Mouse (Mus musculus) hindbrain, embryonic 13.5 days (tissue): Measurements from ENCODE around the gene Hipk1. TPM values are rescaled to one million over a fixed set of nuclear protein-coding genes. Genes with fewer than 3 reads are reported as not detected.

Experiments
- ATAC-seq: fragments of 200-750 bp; cut with Nextera tagmentation; 2 replicates; pipeline ENCODE4 v1.8.0; 2017; ENCODE audit warnings: moderate TSS enrichment; ENCODE audit not compliant: low FRiP score
- H3K27ac ChIP-seq: fragments of 300-500 bp; sonication (generic); 2 replicates; pipeline ENCODE4 v1.5.1; 2015; ENCODE audit warnings: inconsistent platforms, mild to moderate bottlenecking, moderate library complexity
- H3K27me3 ChIP-seq: fragments of 300-500 bp; sonication (generic); 2 replicates; pipeline ENCODE4 v1.6.1; 2015; ENCODE audit warnings: mild to moderate bottlenecking, inconsistent platforms
- H3K36me3 ChIP-seq: fragments of 300-500 bp; sonication (generic); 2 replicates; pipeline ENCODE4 v1.6.1; 2015; ENCODE audit warnings: mild to moderate bottlenecking, inconsistent platforms
- H3K4me1 ChIP-seq: fragments of 300-500 bp; sonication (generic); replicated peaks from 2 replicates; pipeline ENCODE4 v1.6.1; 2015; ENCODE audit warnings: inconsistent platforms
- H3K4me2 ChIP-seq: fragments of 300-500 bp; sonication (generic); 2 replicates; pipeline ENCODE4 v1.6.1; 2015; ENCODE audit warnings: inconsistent platforms, mild to moderate bottlenecking, moderate library complexity
- H3K4me3 ChIP-seq: fragments of 300-500 bp; sonication (generic); 2 replicates; pipeline ENCODE4 v1.5.1; 2015; ENCODE audit warnings: mild to moderate bottlenecking, inconsistent platforms
- H3K9ac ChIP-seq: fragments of 300-500 bp; sonication (generic); 2 replicates; pipeline ENCODE4 v1.6.1; 2015; ENCODE audit warnings: mild to moderate bottlenecking, inconsistent platforms
- H3K9me3 ChIP-seq: fragments of 300-500 bp; sonication (generic); 2 replicates; pipeline ENCODE4 v1.6.1; 2016; ENCODE audit warnings: inconsistent platforms
- WGBS: fragments of 180-500 bp; shearing (Covaris S2); methylation state at CpG from one replicate; pipeline ENCODE4 v1.1.7; 2015; 5-methylcytosine and 5-hydroxymethylcytosine counted together
- polyA plus RNA-seq: library from polyadenylated mRNA; unstranded; fragments of >200 nt; fragmentation: Nextera tagmentation; extraction: Ambion mirVana; gene quantifications from 2 replicates; pipeline ENCODE4 v1.2.1, GENCODE M21; 2015

Gene Hipk1
- polyA plus RNA-seq, 1 experiment from 2014 or later = 13.3 TPM

DNA sequence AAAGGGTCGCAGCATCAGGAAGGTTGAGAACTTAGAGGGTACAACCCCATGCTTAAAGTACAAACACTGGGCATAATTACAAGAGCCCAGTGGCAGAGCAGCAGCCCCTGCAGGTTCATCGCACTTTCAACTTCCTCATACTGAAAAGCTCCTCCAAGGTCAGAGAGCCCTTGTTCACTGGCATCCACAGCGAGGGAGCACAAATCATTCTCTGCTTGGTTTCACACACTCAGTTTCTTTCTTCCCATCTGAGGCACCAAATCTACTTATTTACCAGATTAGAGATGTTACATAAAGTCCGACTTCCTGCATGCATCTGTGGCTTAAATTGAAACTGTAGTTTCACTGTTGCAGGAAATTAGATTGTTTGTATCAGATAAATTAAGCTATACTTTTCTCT is 18.5 kb downstream of the Hipk1 start:
- no peak for ATAC-seq
- no peak overlapping the region for H3K4me3 ChIP-seq
- H3K4me1 ChIP-seq = peaks cover 11% of the 10 kb centered on the region; the same call in 1 of the 2 replicates
- H3K4me2 ChIP-seq = no peak overlapping the region
- no peak overlapping the region for H3K27ac ChIP-seq
- H3K9me3 ChIP-seq = no peaks in the 10 kb centered on the region
- peaks cover 28% of the 10 kb centered on the region for H3K36me3 ChIP-seq
- H3K9ac ChIP-seq = no peak overlapping the region
- WGBS = 84% methylated on average over 4 of the region's 4 CpGs
- no peaks in the 10 kb centered on the region for H3K27me3 ChIP-seq

DNA sequence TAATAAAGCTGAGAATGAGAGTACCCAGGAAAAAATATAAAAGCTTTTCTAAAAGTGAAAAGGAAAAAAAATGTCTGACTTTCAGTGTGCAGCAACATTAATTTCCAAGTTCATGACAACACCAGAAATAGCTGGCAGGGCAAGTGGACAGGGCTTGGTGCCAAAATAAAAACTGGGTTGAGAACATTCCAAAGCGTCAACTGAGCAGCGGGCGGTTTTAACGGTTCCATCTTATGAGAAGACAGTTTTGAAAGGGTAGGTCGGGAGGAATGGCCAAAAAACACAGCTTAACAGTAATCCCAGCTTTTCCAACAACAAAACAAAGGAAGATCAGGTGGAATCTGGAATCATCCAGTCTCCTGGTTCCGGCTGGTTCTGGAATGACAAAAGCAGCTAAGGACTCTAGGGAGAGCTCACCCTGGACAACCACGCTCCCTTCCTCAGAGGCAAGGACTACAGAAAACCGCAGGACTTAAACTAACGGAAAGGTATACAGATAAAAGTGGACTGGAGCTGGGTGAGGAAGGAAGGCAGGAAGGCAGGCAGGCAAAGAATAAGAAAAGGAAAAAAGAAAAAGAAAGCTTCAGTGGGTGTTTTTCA is 19.7 kb downstream of the Hipk1 start:
- ATAC-seq = no peak
- 81% methylated on average over 9 of the region's 9 CpGs for whole genome bisulfite sequencing
- H3K27ac ChIP-seq = no peak overlapping the region

DNA sequence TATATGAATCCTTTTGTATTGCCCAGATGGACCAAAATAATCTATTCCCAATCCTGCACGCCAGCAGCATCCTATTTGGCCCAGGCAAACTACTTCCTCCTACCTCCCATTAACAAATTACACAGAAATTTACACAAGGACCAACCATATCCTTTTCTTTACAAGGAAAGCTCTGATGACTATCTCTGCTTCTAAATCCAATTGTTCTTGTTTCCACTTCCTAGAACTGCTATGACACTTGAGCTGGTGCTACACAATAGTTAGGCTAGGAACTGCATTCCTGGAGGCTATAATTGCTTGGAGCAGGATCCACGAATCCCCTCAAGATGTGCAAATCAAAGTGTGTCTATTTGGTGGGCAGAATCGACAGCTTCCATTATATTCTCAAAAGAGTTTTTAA is 24.6 kb downstream of the Hipk1 start:
- ATAC-seq = no peak
- Histone ChIP-seq H3K4me2 (no peak overlapping the region), H3K9me3 (no peaks in the 10 kb centered on the region), H3K9ac (no peak overlapping the region), H3K27ac (no peak overlapping the region), H3K4me1 (peaks cover 3% of the 10 kb centered on the region; the same call in 1 of the 2 replicates), H3K27me3 (no peaks in the 10 kb centered on the region), H3K36me3 (peaks cover 28% of the 10 kb centered on the region), H3K4me3 (no peak overlapping the region)
- 79% methylated on average over 3 of the region's 3 CpGs for WGBS

More for the DNA sequence above, 19.7 kb downstream of the Hipk1 start:
- Histone ChIP-seq H3K9me3 (no peaks in the 10 kb centered on the region), H3K9ac (no peak overlapping the region), H3K4me2 (no peak overlapping the region), H3K4me3 (no peak overlapping the region), H3K36me3 (peaks cover 18% of the 10 kb centered on the region), H3K27me3 (no peaks in the 10 kb centered on the region), H3K4me1 (peaks cover 11% of the 10 kb centered on the region; the same call in 1 of the 2 replicates)

DNA sequence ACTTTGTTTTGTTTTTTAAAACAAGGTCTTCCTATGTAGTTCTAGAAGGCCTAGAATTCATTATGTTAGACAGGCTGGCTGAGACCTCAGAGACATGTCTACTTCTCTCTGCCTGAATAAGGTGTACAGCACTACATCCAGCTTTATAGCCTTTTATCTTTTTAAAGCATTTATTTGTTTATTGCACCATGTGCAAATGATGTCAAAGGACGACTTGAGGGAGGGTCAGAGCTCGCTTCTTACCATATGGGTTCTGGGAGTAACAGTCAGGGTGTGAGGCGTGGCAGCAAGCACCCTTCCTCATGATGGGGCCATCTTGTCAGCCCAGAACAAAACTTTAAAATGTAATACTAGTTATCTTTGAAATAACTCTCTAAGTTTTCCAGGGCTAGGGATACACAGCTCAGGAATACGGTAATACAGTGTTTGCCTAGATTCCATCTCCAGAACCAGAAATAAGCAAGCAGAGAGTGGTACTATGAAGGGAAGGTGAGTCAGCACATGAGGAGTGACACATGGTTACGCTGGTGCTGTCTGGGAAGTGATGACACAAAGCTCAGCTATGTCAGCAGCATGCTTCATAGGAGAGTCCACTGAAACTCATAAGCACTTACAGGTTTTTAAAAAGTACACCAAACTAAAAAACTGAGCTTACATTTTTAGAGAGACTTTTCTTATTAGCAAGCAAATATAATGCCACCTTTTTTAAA is 31.9 kb downstream of the Hipk1 start:
- Histone ChIP-seq H3K9me3 (no peaks in the 10 kb centered on the region), H3K4me3 (no peak overlapping the region), H3K4me1 (no peaks in the 10 kb centered on the region), H3K27me3 (no peaks in the 10 kb centered on the region), H3K4me2 (no peak overlapping the region), H3K9ac (no peak overlapping the region), H3K36me3 (peaks cover 69% of the 10 kb centered on the region), H3K27ac (no peak overlapping the region)
- no peak for ATAC-seq
- 90% methylated on average over 5 of the region's 5 CpGs for WGBS

DNA sequence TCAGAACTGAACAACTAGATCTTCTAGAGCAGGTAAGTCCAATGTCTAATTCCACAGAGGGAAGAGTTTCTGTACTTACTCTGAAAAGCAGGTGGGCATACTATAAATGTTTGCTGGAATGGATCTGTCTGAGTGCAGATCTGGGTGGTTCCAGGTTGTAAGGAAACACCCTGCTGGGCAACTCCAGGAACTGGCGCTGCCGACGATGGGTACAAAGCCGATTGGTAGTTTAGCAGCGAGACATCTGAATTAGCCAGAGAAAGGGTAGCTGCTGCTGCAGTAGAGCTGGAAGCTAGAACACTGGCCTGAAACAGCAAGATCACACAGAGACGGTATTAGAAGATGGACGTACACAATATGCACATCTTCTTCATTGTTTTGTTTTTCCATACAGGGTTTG is 32.9 kb downstream of the Hipk1 start:
- WGBS = 83% methylated on average over 7 of the region's 7 CpGs
- Histone ChIP-seq H3K9me3 (no peaks in the 10 kb centered on the region), H3K4me3 (no peak overlapping the region), H3K9ac (no peak overlapping the region), H3K27ac (no peak overlapping the region), H3K4me2 (no peak overlapping the region), H3K36me3 (peaks cover 78% of the 10 kb centered on the region), H3K27me3 (no peaks in the 10 kb centered on the region), H3K4me1 (no peaks in the 10 kb centered on the region)
- ATAC-seq = no peak

DNA sequence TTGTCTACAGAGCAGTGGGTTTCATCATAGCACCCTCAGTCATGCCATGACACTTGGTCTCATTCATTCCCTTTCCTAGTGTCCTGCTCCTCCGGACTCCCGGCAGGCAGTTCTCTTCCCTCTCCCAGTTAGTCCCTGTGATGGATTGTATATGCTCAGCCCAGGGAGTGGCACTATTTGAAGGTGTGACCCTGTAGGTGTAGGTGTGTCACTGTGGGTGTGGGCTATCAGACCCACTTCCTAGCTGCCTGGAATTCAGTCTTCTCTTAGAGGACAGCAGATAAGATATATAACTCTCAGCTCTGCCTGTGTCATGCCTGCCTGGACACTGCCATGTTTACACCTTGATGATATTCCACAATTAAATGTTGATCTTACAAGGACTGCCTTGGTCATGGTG is 34.4 kb downstream of the Hipk1 start:
- Histone ChIP-seq H3K4me3 (no peak overlapping the region), H3K27me3 (no peaks in the 10 kb centered on the region), H3K27ac (no peak overlapping the region), H3K4me2 (no peak overlapping the region), H3K9ac (no peak overlapping the region), H3K36me3 (peaks cover 80% of the 10 kb centered on the region), H3K9me3 (no peaks in the 10 kb centered on the region), H3K4me1 (no peaks in the 10 kb centered on the region)
- 94% methylated on average over 2 of the region's 2 CpGs for WGBS
- no peak for ATAC-seq

DNA sequence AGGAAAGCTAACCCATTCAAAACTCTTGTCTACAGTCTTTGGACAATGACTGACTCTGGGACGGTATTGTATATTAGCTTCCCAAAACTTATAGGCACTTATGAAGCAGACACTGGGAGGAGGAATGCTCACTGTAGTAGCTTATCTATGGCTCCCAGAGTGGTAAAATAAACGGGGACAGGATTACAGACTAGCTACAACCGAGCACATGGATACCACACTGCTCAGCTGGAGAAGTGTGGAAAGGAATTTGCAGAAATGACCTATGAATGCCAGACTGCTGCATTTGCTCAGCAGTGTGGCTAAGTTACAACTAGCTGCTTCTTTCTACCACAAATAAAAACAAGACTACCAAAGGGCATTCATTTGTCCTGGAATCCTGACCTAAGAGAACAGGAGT is 36.0 kb downstream of the Hipk1 start:
- Histone ChIP-seq H3K27me3 (no peaks in the 10 kb centered on the region), H3K36me3 (peaks cover 84% of the 10 kb centered on the region), H3K9ac (no peak overlapping the region), H3K4me1 (no peaks in the 10 kb centered on the region), H3K4me2 (no peak overlapping the region), H3K27ac (no peak overlapping the region), H3K4me3 (no peak overlapping the region), H3K9me3 (no peaks in the 10 kb centered on the region)
- 81% methylated on average over 3 of the region's 3 CpGs for WGBS
- no peak for ATAC-seq

DNA sequence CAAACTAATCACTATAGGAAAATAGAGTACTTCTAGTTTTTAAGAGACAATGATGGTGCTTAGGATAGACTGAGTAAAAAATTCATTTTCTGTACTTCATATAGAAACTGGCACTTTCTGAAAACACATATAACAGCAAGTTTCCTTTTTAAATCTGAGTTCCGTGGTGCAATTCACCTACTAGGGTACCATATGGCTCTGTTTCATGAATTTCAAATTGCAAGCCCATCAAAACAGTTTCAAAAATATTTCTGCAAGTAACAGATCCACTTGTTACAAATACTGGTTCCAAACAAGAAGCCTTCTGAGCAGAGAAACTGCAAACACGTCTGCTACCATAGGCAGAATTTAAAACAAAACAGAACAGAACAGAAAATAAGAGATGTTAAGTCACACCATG is 39.8 kb downstream of the Hipk1 start:
- no peak overlapping the region for H3K4me3 ChIP-seq
- no peak overlapping the region for H3K9ac ChIP-seq
- no peaks in the 10 kb centered on the region for H3K9me3 ChIP-seq
- 93% methylated on average over 2 of the region's 2 CpGs for WGBS
- no peak for ATAC-seq
- H3K27ac ChIP-seq = no peak overlapping the region
- no peaks in the 10 kb centered on the region for H3K4me1 ChIP-seq
- no peaks in the 10 kb centered on the region for H3K27me3 ChIP-seq
- peaks cover 89% of the 10 kb centered on the region for H3K36me3 ChIP-seq
- no peak overlapping the region for H3K4me2 ChIP-seq

DNA sequence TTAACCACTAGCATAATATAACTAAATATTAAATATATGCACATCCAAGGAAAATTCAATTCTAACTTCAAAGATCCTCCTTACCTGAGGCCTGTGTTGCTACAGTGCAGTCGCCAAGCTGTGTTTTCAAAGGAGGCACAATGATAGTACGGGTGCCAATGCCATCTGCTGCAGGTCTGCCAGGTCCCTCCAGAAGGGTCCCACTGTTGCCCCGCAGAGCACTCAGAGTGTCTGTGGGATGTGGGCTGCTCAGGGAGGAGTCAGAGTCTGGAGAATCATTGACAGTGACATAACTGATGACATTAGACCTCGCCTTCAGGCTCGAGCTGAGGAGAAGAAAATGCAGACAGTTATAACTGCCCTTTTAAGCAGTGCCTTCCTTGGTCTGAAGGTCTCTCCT is 44.7 kb downstream of the Hipk1 start:
- no peak for ATAC-seq
- WGBS = 91% methylated on average over 5 of the region's 5 CpGs
- Histone ChIP-seq H3K27me3 (no peaks in the 10 kb centered on the region), H3K4me2 (no peak overlapping the region), H3K36me3 (peaks cover 87% of the 10 kb centered on the region), H3K4me1 (no peaks in the 10 kb centered on the region), H3K27ac (no peak overlapping the region), H3K9me3 (no peaks in the 10 kb centered on the region), H3K9ac (no peak overlapping the region), H3K4me3 (no peak overlapping the region)

DNA sequence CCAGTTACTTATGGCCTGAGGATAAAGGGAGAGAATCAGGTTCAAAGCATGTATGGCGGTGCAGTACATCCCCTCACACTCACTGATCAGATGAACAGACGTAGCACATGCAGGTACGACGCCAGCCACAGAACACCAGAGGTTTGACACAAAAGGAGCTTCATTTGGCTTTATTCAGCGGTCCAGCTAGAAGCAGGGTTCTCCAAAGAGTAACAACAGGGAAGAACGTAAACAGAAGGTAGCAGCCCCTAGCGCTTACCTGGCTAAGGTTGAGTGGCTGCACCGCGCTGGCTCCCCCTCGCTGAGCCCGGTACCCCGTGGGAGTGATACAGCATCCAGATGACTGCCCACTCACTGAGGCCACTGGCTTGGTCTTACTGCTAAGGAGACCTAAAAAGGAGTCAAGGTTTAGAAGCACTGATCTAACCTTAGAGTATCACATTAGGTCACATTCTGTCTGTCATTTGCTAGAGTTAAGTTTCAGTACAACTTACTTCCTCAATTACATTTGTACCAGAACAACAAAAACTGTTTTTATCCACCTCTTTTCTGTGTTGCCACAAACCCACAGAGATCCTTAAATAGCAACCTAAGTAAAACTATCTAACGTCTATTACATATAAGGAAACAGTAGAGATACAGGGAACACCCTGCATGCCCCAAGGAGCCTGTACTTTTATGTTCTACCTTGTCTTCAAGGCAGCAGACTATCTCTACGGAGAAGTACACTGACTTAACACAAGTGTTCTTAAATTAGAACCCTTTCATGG is 46.2 kb downstream of the Hipk1 start:
- WGBS = 93% methylated on average over 14 of the region's 14 CpGs
- H3K27me3 ChIP-seq = no peaks in the 10 kb centered on the region
- no peak overlapping the region for H3K4me2 ChIP-seq
- no peak overlapping the region for H3K27ac ChIP-seq
- peaks cover 6% of the 10 kb centered on the region for H3K4me1 ChIP-seq
- peaks cover 78% of the 10 kb centered on the region for H3K36me3 ChIP-seq
- no peaks in the 10 kb centered on the region for H3K9me3 ChIP-seq
- no peak for ATAC-seq
- H3K4me3 ChIP-seq = no peak overlapping the region
- H3K9ac ChIP-seq = no peak overlapping the region

DNA sequence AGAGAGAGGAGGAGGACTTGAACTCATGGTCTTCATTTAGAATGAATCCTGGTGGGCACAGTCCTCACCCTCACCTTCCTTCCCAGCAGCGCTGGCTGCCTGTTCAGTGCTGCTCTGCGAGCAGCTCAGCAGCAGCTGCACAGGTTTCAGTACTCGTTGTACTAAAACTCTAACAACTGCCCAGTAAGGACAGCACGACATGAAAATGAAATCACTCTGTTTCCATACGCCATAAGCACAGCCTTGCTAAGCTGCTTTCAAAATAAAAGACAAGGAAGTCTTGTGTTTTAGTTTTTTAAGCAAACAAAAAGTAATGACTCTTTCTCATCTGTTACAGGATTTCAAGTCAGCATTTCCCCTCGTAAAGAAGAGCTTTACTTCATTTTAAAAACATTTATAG is 48.2 kb downstream of the Hipk1 start:
- no peaks in the 10 kb centered on the region for H3K27me3 ChIP-seq
- H3K4me2 ChIP-seq = no peak overlapping the region
- H3K4me1 ChIP-seq = peaks cover 6% of the 10 kb centered on the region
- no peak overlapping the region for H3K4me3 ChIP-seq
- H3K27ac ChIP-seq = no peak overlapping the region
- H3K9me3 ChIP-seq = no peaks in the 10 kb centered on the region
- H3K9ac ChIP-seq = no peak overlapping the region
- 86% methylated on average over 6 of the region's 6 CpGs for WGBS
- ATAC-seq = no peak
- peaks cover 58% of the 10 kb centered on the region for H3K36me3 ChIP-seq

DNA sequence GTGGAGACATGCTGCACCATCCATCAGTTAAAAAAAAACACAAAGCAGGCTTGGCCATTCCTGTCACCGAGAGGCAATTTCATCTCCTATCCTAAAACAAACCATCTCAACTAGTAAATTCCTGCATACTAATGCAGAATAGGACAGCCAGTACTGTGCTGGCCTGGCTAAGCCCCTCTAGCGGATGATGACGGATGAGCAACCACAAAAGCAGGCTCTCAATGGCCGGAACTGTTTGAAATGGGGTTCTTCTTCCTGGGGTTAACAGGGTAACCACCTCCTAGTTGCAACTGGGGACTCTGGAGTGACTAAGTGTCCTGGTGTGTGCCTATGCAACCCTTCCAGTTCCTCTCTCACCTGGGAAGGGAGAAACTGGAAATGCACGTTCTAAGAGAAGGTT is 51.0 kb downstream of the Hipk1 start:
- no peaks in the 10 kb centered on the region for H3K9me3 ChIP-seq
- H3K4me3 ChIP-seq = no peak overlapping the region
- H3K4me1 ChIP-seq = peaks cover 35% of the 10 kb centered on the region
- H3K4me2 ChIP-seq = no peak overlapping the region
- no peaks in the 10 kb centered on the region for H3K27me3 ChIP-seq
- WGBS = 25% methylated on average over 5 of the region's 5 CpGs
- peaks cover 32% of the 10 kb centered on the region for H3K36me3 ChIP-seq
- no peak for ATAC-seq
- H3K27ac ChIP-seq = no peak overlapping the region
- no peak overlapping the region; the same call in 1 of the 2 replicates for H3K9ac ChIP-seq
